Mouse (Mus musculus) heart, embryonic 14.5 days (tissue): Measurements from ENCODE around the gene Tatdn2. TPM values are rescaled to one million over a fixed set of nuclear protein-coding genes. Genes with fewer than 3 reads are reported as not detected.

ENCODE experiments used
- ATAC-seq: fragments of 200-750 bp; cut with Nextera tagmentation; 2 replicates; pipeline ENCODE4 v1.8.0; 2017; ENCODE audit warnings: low read depth, moderate TSS enrichment; ENCODE audit not compliant: insufficient number of reproducible peaks, insufficient read depth, low FRiP score
- H3K27ac ChIP-seq, 2 experiments: fragments of 200-500 bp in 1 of 2; fragments of 300-500 bp in 1 of 2; sonication (generic) in 1 of 2; replicated peaks in 1 of 2; 2 replicates each; pipeline ENCODE4 v1.5.1; 2012 to 2014; ENCODE audit warnings: low read depth in 2 of 2, low read length in 2 of 2, control low read depth in 1 of 2, mild to moderate bottlenecking in 1 of 2, mixed read lengths in 1 of 2; ENCODE audit not compliant: control insufficient read depth in 1 of 2, insufficient read depth in 1 of 2
- H3K27me3 ChIP-seq: fragments of 300-500 bp; sonication (generic); 2 replicates; pipeline ENCODE4 v1.6.1; 2014; ENCODE audit warnings: mild to moderate bottlenecking, low read length, control low read depth; ENCODE audit not compliant: control insufficient read depth, insufficient read depth
- H3K36me3 ChIP-seq: fragments of 300-500 bp; sonication (generic); 2 replicates; pipeline ENCODE4 v1.6.1; 2014; ENCODE audit warnings: mild to moderate bottlenecking, control low read depth, low read length, mixed read lengths; ENCODE audit not compliant: control insufficient read depth, insufficient read depth
- H3K4me1 ChIP-seq, 2 experiments: fragments of 200-500 bp in 1 of 2; fragments of 300-500 bp in 1 of 2; sonication (generic) in 1 of 2; 2 replicates each; pipeline ENCODE4 v1.6.1; 2012 to 2014; ENCODE audit warnings: low read length in 2 of 2, control low read depth in 1 of 2, mixed read lengths in 1 of 2; ENCODE audit not compliant: control insufficient read depth in 2 of 2, insufficient read depth in 2 of 2
- H3K4me2 ChIP-seq: fragments of 300-500 bp; sonication (generic); 2 replicates; pipeline ENCODE4 v1.6.1; 2014; ENCODE audit warnings: mild to moderate bottlenecking, low read length
- H3K4me3 ChIP-seq, 2 experiments: fragments of 200-500 bp in 1 of 2; fragments of 300-500 bp in 1 of 2; sonication (generic) in 1 of 2; 2 replicates each; pipeline ENCODE4 v1.5.1; 2012 to 2014; ENCODE audit warnings: low read length in 2 of 2, mild to moderate bottlenecking in 2 of 2, control low read depth in 1 of 2, low read depth in 1 of 2, moderate library complexity in 1 of 2; ENCODE audit not compliant: control insufficient read depth in 1 of 2, insufficient read depth in 1 of 2
- H3K9ac ChIP-seq: fragments of 300-500 bp; sonication (generic); 2 replicates; pipeline ENCODE4 v1.6.1; 2014; ENCODE audit warnings: mild to moderate bottlenecking, low read length
- H3K9me3 ChIP-seq: fragments of 300-500 bp; sonication (generic); 2 replicates; pipeline ENCODE4 v1.6.1; 2016; ENCODE audit warnings: low read length, control low read depth; ENCODE audit not compliant: control insufficient read depth
- WGBS: fragments of 180-500 bp; shearing (Covaris S2); extraction: QIAGEN DNeasy Blood & Tissue Kit; methylation state at CpG from one replicate; pipeline ENCODE4 v1.1.7; 2014; 5-methylcytosine and 5-hydroxymethylcytosine counted together
- microRNA-seq: library from miRNA; unstranded; fragments of <30 nt; microRNA quantifications from one replicate; pipeline ENCODE4, GENCODE M21; 2016
- polyA plus RNA-seq: library from polyadenylated mRNA; unstranded; fragments of >200 nt; fragmentation: Nextera tagmentation; extraction: Ambion mirVana; gene quantifications from 2 replicates; pipeline ENCODE4 v1.2.1, GENCODE M21; 2014

Gene Tatdn2
- polyA plus RNA-seq, 1 experiment from 2014 or later: 0.93 TPM

- no peak overlapping the region for H3K4me3 ChIP-seq
- peaks cover 6% of the 10 kb centered on the region; the same call in 1 of the 2 replicates for H3K27me3 ChIP-seq
- H3K9me3 ChIP-seq: no peaks in the 10 kb centered on the region
- peaks cover 0 to 9% of the 10 kb centered on the region in 2 experiments; a peak in 2 of 4 replicates for H3K4me1 ChIP-seq
- no peak overlapping the region for H3K4me2 ChIP-seq
- no peak overlapping the region for H3K9ac ChIP-seq
- H3K27ac ChIP-seq: no peak overlapping the region
- ATAC-seq: no peak
- WGBS: 29% methylated on average over 1 of the region's 1 CpGs
- H3K36me3 ChIP-seq: peaks cover 12% of the 10 kb centered on the region
These were observed 45.5 kb downstream of the Tatdn2 start for GRCm38 (mm10) chr6:113742321-113742720.

GRCm38 (mm10) chr6:113743111-113743510 lies 46.3 kb downstream of the Tatdn2 start:
- H3K27ac ChIP-seq: no peak overlapping the region
- peaks cover 14% of the 10 kb centered on the region; the same call in 1 of the 2 replicates for H3K27me3 ChIP-seq

GRCm38 (mm10) chr6:113745117-113745516 lies 48.3 kb downstream of the Tatdn2 start:
- Histone ChIP-seq H3K4me3 (no peak overlapping the region), H3K27me3 (peaks cover 34% of the 10 kb centered on the region)
- no peak for ATAC-seq

More at GRCm38 (mm10) chr6:113743111-113743510, 46.3 kb downstream of the Tatdn2 start:
- Histone ChIP-seq H3K4me2 (no peak overlapping the region), H3K4me1 (peaks cover 0 to 9% of the 10 kb centered on the region in 2 experiments; a peak in 2 of 4 replicates), H3K9ac (no peak overlapping the region), H3K4me3 (no peak overlapping the region), H3K9me3 (no peaks in the 10 kb centered on the region), H3K36me3 (peaks cover 4% of the 10 kb centered on the region; the same call in 1 of the 2 replicates)
- 35% methylated on average over 1 of the region's 1 CpGs for WGBS
- ATAC-seq: no peak

GRCm38 (mm10) chr6:113747284-113747683 lies 50.4 kb downstream of the Tatdn2 start:
- H3K27ac ChIP-seq: no peak overlapping the region
- no peak overlapping the region for H3K4me3 ChIP-seq
- H3K4me1 ChIP-seq: no peaks in the 10 kb centered on the region
- H3K9me3 ChIP-seq: no peaks in the 10 kb centered on the region
- no peaks in the 10 kb centered on the region for H3K36me3 ChIP-seq
- H3K9ac ChIP-seq: no peak overlapping the region
- 74% methylated on average over 14 of the region's 14 CpGs for WGBS
- peaks cover 44% of the 10 kb centered on the region for H3K27me3 ChIP-seq
- no peak overlapping the region for H3K4me2 ChIP-seq
- ATAC-seq: no peak

More at GRCm38 (mm10) chr6:113745117-113745516, 48.3 kb downstream of the Tatdn2 start:
- Histone ChIP-seq H3K4me1 (no peaks in the 10 kb centered on the region), H3K27ac (no peak overlapping the region), H3K9me3 (no peaks in the 10 kb centered on the region), H3K36me3 (no peaks in the 10 kb centered on the region), H3K9ac (no peak overlapping the region), H3K4me2 (no peak overlapping the region)

GRCm38 (mm10) chr6:113748351-113748750 lies 51.5 kb downstream of the Tatdn2 start:
- Histone ChIP-seq H3K4me2 (peak overlapping the region; percentile 32; the same call in 1 of the 2 replicates), H3K36me3 (no peaks in the 10 kb centered on the region), H3K9ac (no peak overlapping the region), H3K9me3 (no peaks in the 10 kb centered on the region), H3K27me3 (peaks cover 44% of the 10 kb centered on the region), H3K27ac (no peak overlapping the region), H3K4me3 (peak overlapping the region in 1 of 2 experiments; percentile 13; a peak in 2 of 4 replicates), H3K4me1 (no peaks in the 10 kb centered on the region)
- 12% methylated on average over 26 of the region's 26 CpGs for WGBS
- no peak for ATAC-seq

- no peak for ATAC-seq
- H3K27ac ChIP-seq: no peak overlapping the region
- H3K4me3 ChIP-seq: no peak overlapping the region
- no peaks in the 10 kb centered on the region for H3K36me3 ChIP-seq
- no peaks in the 10 kb centered on the region for H3K9me3 ChIP-seq
- no peak overlapping the region for H3K9ac ChIP-seq
- no peaks in the 10 kb centered on the region for H3K4me1 ChIP-seq
- 60% methylated on average over 17 of the region's 17 CpGs for WGBS
- peaks cover 44% of the 10 kb centered on the region for H3K27me3 ChIP-seq
- no peak overlapping the region for H3K4me2 ChIP-seq
These were observed 52.4 kb downstream of the Tatdn2 start for GRCm38 (mm10) chr6:113749119-113749685.

Small RNA genes lying within 50 kb of the gene (microRNA-seq; reads per million reads assigned to microRNA genes)
- gene Mir7042: 0.84 reads per million

Other genes with a start within 250 kb of the Tatdn2 start
- 0.99 and 1.4 TPM in 2 replicates for gene Il17re, start 238.6 kb upstream of the Tatdn2 start, polyA plus RNA-seq
- gene Il17rc, start 225.6 kb upstream of the Tatdn2 start, polyA plus RNA-seq: 5.6 and 9.5 TPM in 2 replicates
- 30.7 and 32.6 TPM in 2 replicates for gene Creld1, start 213.8 kb upstream of the Tatdn2 start, polyA plus RNA-seq
- gene Prrt3, start 195.1 kb upstream of the Tatdn2 start, polyA plus RNA-seq: 0.13 and 0.27 TPM in 2 replicates
- 84.6 and 89.2 TPM in 2 replicates for gene Emc3, start 165.4 kb upstream of the Tatdn2 start, polyA plus RNA-seq
- 10.1 and 10.6 TPM in 2 replicates for gene Fancd2, start 165.4 kb upstream of the Tatdn2 start, polyA plus RNA-seq
- 0.31 TPM in 1 of 2 replicates, not detected in the other for gene Fancd2os, start 96.3 kb upstream of the Tatdn2 start, polyA plus RNA-seq
- 184 and 197 TPM in 2 replicates for gene Brk1, start 92.3 kb upstream of the Tatdn2 start, polyA plus RNA-seq
- 34.5 and 36.6 TPM in 2 replicates for gene Vhl, start 73.1 kb upstream of the Tatdn2 start, polyA plus RNA-seq
- gene Irak2, start 58.6 kb upstream of the Tatdn2 start, polyA plus RNA-seq: 3.9 and 4.7 TPM in 2 replicates
- gene Ghrl, start 22.8 kb downstream of the Tatdn2 start, polyA plus RNA-seq: 0.23 TPM in 1 of 2 replicates, not detected in the other
- gene Sec13, start 43.7 kb downstream of the Tatdn2 start, polyA plus RNA-seq: 186 and 211 TPM in 2 replicates